Mouse (Mus musculus): ENCODE measurements around the gene Hnrnpr. TPM values are rescaled to one million over a fixed set of nuclear protein-coding genes. Genes with fewer than 3 reads are reported as not detected.

The Hnrnpr gene
- polyA plus RNA-seq, 1 experiment from 2014 or later: 84.7 TPM

DNA sequence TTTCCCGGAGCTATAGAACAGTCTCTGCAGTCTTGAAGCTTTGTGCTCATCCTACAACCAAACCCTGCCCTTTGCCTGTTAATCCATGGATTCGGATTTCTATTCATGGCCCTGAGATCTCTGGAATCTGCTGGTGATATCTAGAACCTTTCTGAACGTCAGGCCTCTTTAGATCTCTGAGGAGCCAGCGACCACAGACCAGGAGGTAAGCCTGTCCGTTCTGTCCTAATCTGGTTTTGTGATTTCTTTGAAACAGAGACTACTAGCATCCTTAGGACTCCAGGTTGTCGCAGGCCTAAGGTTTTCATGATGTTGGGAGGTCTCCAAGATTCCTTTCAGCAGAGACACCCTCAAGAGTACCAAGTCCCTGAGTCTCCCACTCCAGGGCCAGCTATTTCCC, 25.9 kb upstream of the Hnrnpr start:
- ATAC-seq: no peak
- peaks cover 7% of the 10 kb centered on the region; the same call in 1 of the 2 replicates for H3K9me3 ChIP-seq (replicated peaks)
- H3K9ac ChIP-seq: peak overlapping the region; percentile 70
- 43% methylated on average over 6 of the region's 6 CpGs for WGBS (ENCODE audit: insufficient replicate concordance)
- H3K27ac ChIP-seq: peak overlapping the region; percentile 59; the same call in 1 of the 2 replicates
- peak overlapping the region; percentile 87 for H3K4me2 ChIP-seq
- peaks cover 16% of the 10 kb centered on the region for H3K27me3 ChIP-seq (replicated peaks)
- peaks cover 28% of the 10 kb centered on the region for H3K36me3 ChIP-seq
- peak overlapping the region; percentile 69 for H3K4me3 ChIP-seq
- H3K4me1 ChIP-seq: peaks cover 27% of the 10 kb centered on the region

DNA sequence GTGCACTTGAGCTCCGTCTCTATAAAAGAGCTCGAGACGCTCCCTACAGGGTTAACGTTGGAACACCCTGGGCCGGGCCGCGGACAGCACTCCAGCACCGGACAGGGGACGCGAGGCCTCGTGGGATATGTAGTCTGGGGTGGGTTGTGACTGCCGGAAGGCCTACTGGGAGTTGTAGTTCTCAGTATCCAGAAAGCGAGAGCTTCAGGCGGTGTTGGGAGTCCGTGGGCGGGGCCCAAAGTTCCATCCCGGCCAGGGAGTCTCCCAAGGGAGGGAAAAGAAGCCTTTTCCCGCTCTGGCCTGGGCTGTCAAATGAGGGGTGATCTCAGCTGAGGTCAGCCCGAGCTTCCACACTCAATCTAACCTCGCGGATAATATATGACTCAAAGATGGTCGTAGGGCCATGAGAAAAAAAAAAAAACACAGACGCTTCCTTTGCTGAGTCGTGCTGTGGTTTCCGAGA, 25.4 kb upstream of the Hnrnpr start:
- WGBS (ENCODE audit: insufficient replicate concordance): under 1% methylated on average over 25 of the region's 25 CpGs
- peak; percentile 94 for ATAC-seq

DNA sequence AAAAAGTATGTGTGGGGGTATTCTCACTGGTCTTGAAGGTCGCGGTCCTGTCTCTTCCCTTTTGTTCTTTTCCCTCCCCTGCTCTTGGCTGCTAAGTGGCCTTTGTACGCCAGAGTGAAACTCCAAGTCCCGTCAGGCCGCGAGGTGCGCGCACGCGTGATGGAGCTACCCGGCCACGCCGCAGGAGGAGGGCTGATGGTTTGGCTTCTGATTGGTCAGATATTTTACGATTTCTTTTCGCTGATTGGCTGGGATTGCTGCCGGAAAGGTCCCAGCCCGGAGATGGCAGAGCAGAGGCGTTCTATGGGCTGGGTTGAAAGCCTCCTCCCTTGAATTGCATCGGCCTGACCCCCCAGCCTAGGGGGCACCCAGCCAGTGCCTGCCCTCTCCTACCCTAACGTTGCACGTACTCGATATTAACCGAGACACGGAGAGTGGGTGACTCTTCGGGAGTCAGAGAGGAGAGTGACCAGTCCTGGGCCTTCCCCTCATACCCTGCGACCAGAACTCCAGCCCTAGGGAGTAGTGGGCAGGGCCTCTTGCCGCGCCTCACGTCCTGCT, 24.9 kb upstream of the Hnrnpr start:
- under 1% methylated on average over 29 of the region's 29 CpGs for WGBS (ENCODE audit: insufficient replicate concordance)
- ATAC-seq: peak; percentile 89
- H3K27me3 ChIP-seq (replicated peaks): peaks cover 11% of the 10 kb centered on the region
- H3K4me3 ChIP-seq: peak overlapping the region; percentile 69
- H3K9me3 ChIP-seq (replicated peaks): peaks cover 16% of the 10 kb centered on the region
- H3K9ac ChIP-seq: peak overlapping the region; percentile 70
- H3K36me3 ChIP-seq: peaks cover 38% of the 10 kb centered on the region
- H3K27ac ChIP-seq: peak overlapping the region; percentile 65
- H3K4me2 ChIP-seq: peak overlapping the region; percentile 87
- peaks cover 27% of the 10 kb centered on the region for H3K4me1 ChIP-seq

More for the DNA sequence above, 25.4 kb upstream of the Hnrnpr start:
- Histone ChIP-seq H3K9ac (peak overlapping the region; percentile 70), H3K4me2 (peak overlapping the region; percentile 87), H3K9me3 (replicated peaks) (peaks cover 12% of the 10 kb centered on the region), H3K4me1 (peaks cover 27% of the 10 kb centered on the region), H3K36me3 (peaks cover 33% of the 10 kb centered on the region), H3K27me3 (replicated peaks) (peaks cover 16% of the 10 kb centered on the region), H3K27ac (peak overlapping the region; percentile 65), H3K4me3 (peak overlapping the region; percentile 69)

DNA sequence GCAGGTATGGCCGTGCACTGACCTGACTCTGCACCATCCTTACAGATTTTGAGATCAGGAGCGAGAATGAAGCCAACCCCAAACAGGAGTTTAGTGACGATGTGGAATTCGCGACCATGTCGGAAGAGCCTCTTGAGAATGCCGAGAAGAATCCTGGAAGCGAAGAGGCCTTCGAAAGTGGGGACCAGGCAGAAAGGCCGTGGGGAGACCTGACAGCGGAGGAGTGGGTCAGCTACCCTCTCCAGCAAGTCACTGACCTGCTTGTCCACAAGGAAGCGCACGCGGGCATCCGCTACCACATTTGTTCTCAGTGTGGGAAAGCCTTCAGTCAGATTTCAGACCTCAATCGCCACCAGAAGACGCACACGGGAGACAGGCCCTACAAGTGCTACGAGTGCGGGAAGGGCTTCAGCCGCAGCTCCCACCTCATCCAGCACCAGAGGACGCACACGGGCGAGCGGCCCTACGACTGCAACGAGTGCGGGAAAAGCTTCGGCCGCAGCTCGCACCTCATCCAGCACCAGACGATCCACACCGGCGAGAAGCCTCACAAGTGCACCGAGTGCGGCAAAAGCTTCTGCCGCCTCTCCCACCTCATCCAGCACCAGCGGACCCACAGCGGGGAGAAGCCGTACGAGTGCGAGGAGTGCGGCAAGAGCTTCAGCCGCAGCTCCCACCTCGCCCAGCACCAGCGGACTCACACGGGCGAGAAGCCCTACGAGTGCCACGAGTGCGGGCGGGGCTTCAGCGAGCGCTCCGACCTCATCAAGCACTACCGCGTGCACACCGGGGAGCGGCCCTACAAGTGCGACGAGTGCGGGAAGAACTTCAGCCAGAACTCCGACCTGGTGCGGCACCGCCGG, 20.6 kb upstream of the Hnrnpr start:
- Histone ChIP-seq H3K4me2 (no peak overlapping the region), H3K4me1 (peaks cover 10% of the 10 kb centered on the region), H3K9ac (no peak overlapping the region), H3K27ac (no peak overlapping the region), H3K36me3 (peaks cover 64% of the 10 kb centered on the region), H3K9me3 (replicated peaks) (peaks cover 16% of the 10 kb centered on the region), H3K4me3 (no peak overlapping the region), H3K27me3 (replicated peaks) (no peaks in the 10 kb centered on the region)
- 82% methylated on average over 66 of the region's 66 CpGs for WGBS (ENCODE audit: insufficient replicate concordance)
- no peak for ATAC-seq

DNA sequence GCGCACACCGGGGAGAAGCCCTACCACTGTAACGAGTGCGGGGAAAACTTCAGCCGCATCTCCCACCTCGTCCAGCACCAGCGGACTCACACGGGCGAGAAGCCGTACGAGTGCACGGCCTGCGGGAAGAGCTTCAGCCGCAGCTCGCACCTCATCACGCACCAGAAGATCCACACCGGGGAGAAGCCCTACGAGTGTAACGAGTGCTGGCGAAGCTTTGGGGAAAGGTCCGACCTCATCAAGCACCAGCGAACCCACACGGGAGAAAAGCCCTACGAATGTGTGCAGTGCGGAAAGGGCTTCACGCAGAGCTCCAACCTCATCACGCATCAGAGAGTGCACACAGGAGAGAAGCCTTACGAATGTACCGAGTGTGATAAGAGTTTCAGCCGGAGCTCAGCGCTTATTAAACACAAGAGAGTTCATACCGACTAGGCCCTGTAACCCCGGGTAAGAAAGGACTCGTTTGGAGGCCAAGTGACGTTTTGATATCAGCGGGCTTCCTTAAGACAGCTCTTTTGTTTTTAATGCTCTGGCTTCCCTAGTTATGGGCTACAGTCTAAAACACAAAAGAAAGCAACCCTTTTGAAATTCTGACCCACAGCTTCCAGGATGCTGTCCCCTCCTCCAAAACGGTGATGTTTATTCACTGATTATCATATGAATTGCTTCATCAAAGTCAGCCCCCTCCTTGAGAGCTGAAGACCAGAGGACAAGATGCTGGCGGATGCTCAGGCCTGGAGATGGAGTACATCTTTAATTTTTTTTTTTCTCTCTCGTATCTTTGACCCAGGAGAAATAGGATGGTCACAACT, 19.8 kb upstream of the Hnrnpr start:
- Histone ChIP-seq H3K9ac (no peak overlapping the region), H3K4me3 (no peak overlapping the region), H3K4me2 (no peak overlapping the region), H3K27ac (no peak overlapping the region), H3K36me3 (peaks cover 64% of the 10 kb centered on the region), H3K27me3 (replicated peaks) (no peaks in the 10 kb centered on the region), H3K9me3 (replicated peaks) (peaks cover 16% of the 10 kb centered on the region), H3K4me1 (peaks cover 11% of the 10 kb centered on the region)
- 84% methylated on average over 39 of the region's 39 CpGs for whole genome bisulfite sequencing (ENCODE audit: insufficient replicate concordance)
- ATAC-seq: no peak

DNA sequence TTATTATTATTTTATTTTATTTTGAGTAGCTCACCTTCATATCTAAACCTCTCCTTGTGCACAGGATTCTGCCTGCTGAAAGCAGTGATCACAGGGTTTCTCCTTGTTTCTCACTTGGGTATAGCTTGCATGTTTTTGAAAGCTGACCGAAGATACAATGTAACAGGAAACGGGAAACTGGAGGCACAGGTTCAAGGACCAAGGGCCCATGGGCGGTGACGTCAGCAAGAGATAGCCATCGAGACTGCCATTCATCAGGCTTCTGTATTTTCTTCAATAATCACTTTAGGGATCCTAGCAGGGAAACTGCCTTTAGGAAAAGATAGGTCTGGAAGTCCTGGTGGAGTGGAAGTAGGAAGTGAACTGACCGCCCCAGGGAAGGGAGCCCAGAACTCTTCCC, 19.1 kb upstream of the Hnrnpr start:
- Histone ChIP-seq H3K27ac (no peak overlapping the region), H3K4me3 (no peak overlapping the region), H3K27me3 (replicated peaks) (peaks cover 5% of the 10 kb centered on the region; the same call in 1 of the 2 replicates), H3K4me1 (peaks cover 11% of the 10 kb centered on the region), H3K36me3 (peaks cover 64% of the 10 kb centered on the region), H3K9ac (no peak overlapping the region), H3K4me2 (no peak overlapping the region), H3K9me3 (replicated peaks) (peaks cover 16% of the 10 kb centered on the region)
- ATAC-seq: no peak
- WGBS (ENCODE audit: insufficient replicate concordance): 85% methylated on average over 6 of the region's 6 CpGs

DNA sequence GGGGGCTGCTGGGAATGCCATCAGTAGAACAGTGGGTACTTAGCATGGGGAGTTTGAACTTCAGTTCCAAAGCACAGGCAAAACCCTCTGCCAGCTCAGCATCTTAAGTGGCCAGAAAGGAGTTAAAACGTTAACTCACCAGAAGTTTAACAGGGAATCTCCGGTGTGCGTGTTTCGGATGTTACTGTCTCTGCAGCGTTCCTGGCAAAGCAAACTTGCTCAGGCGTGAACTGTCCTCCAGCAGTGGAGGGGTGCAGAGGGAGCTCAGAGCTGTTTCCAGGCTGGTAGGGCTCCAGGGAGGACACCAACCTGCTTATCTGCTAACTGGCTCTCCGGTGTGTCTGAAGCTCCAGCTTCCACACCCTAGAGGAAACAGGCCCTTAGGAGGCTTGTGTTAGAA, 14.8 kb upstream of the Hnrnpr start:
- H3K9me3 ChIP-seq (replicated peaks): no peaks in the 10 kb centered on the region
- peaks cover 6% of the 10 kb centered on the region; the same call in 1 of the 2 replicates for H3K4me1 ChIP-seq
- H3K4me3 ChIP-seq: no peak overlapping the region
- H3K36me3 ChIP-seq: peaks cover 26% of the 10 kb centered on the region
- H3K4me2 ChIP-seq: no peak overlapping the region
- WGBS (ENCODE audit: insufficient replicate concordance): 59% methylated on average over 7 of the region's 7 CpGs
- no peak for ATAC-seq
- H3K27me3 ChIP-seq (replicated peaks): peaks cover 23% of the 10 kb centered on the region; the same call in 1 of the 2 replicates
- no peak overlapping the region for H3K9ac ChIP-seq
- no peak overlapping the region for H3K27ac ChIP-seq

DNA sequence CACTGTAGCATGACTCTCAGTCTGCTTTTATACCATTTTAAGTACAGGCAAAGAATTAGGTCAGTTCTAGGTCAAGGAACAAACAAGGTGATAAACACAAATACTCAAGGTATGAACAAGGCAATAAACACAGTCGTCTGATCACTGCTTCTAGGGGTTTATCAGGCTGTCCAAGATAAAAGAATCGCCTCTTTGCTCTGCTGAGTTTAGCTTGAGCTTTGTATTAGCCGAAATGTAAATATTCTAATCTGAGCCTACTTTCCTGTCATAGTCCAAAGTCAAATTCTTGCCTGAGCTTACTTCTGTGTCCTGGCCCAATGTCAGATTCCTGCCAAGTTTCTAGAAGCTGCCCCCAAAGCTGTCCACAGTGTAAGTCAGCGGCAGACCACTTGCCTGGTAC, 8.3 kb upstream of the Hnrnpr start:
- H3K27ac ChIP-seq: no peak overlapping the region
- H3K9ac ChIP-seq: no peak overlapping the region
- H3K4me1 ChIP-seq: no peaks in the 10 kb centered on the region
- ATAC-seq: no peak
- peaks cover 61% of the 10 kb centered on the region for H3K27me3 ChIP-seq (replicated peaks)
- H3K4me2 ChIP-seq: no peak overlapping the region
- no peak overlapping the region for H3K4me3 ChIP-seq
- WGBS (ENCODE audit: insufficient replicate concordance): 54% methylated on average over 4 of the region's 4 CpGs
- no peaks in the 10 kb centered on the region for H3K36me3 ChIP-seq
- no peaks in the 10 kb centered on the region for H3K9me3 ChIP-seq (replicated peaks)

DNA sequence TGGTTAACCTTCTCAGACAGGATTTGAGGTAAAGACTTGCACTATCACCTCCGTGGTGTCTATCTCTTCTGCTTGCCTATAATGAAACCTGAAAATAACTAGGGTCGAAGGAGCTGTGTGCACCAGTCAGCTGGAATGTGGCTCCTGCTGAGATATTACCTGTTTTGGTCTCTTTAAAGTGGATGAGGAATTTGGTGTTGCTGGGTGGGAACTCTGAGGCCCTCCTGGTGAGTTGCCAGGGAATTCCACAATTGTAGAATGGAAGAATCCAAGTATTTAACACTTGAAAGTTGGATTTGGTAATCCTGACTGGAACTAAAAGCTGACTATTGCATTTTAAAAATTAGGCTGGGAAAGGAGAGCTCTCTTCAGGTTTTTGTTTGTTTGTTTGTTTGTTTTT, 6.6 kb upstream of the Hnrnpr start:
- Histone ChIP-seq H3K36me3 (no peaks in the 10 kb centered on the region), H3K27me3 (replicated peaks) (peaks cover 50% of the 10 kb centered on the region), H3K9me3 (replicated peaks) (no peaks in the 10 kb centered on the region), H3K4me3 (no peak overlapping the region), H3K27ac (no peak overlapping the region), H3K4me2 (no peak overlapping the region), H3K9ac (no peak overlapping the region), H3K4me1 (peaks cover 6% of the 10 kb centered on the region)
- ATAC-seq: no peak
- WGBS (ENCODE audit: insufficient replicate concordance): 27% methylated on average over 2 of the region's 2 CpGs

DNA sequence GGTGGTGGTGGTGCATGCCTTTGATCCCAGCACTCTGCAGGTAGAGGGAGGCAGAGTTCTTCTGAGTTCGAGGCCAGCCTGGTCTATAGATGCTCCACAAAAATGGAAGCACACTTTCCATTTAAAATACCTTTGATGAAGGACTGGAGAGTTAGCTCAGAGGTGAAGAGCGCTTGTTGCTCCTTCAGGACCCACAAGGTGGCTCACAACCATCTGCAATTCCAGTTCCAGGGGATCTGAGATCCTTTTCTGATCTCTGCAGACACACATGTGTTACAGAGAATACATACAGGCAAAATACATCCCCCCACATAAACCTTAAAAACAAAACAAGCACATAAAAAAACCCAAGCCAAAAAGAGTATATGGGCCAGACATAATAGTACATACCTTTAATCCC, 2.4 kb upstream of the Hnrnpr start:
- no peak overlapping the region for H3K27ac ChIP-seq
- H3K4me3 ChIP-seq: no peak overlapping the region
- peaks cover 31% of the 10 kb centered on the region for H3K27me3 ChIP-seq (replicated peaks)
- peaks cover 31% of the 10 kb centered on the region for H3K4me1 ChIP-seq
- H3K9me3 ChIP-seq (replicated peaks): no peaks in the 10 kb centered on the region
- H3K36me3 ChIP-seq: no peaks in the 10 kb centered on the region
- H3K9ac ChIP-seq: no peak overlapping the region
- no peak for ATAC-seq
- no peak overlapping the region for H3K4me2 ChIP-seq
- 64% methylated on average over 2 of the region's 2 CpGs for WGBS (ENCODE audit: insufficient replicate concordance)

DNA sequence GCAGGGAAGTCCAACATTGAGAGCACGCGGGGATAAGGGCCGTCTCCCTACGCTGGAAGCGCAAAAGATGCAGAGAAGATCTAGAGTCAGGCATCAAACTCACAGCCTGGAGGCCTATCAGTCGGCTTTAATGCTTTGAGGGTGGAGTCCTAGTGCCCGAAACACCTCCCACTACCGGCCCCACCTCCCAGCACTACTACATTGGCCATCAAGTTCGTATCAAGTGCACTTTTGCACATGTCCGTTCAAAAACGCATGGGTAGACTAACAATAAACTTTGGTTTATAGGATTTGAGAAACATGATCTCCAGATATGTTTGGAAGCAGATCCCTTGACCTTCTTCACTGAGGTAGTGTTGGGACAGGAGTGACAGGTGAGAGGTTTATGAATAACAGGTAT, 962 bp upstream of the Hnrnpr start:
- peak overlapping the region; percentile 98 for H3K4me3 ChIP-seq
- ATAC-seq: peak; percentile 61
- no peaks in the 10 kb centered on the region for H3K9me3 ChIP-seq (replicated peaks)
- 3% methylated on average over 11 of the region's 11 CpGs for WGBS (ENCODE audit: insufficient replicate concordance)
- H3K27me3 ChIP-seq (replicated peaks): peaks cover 19% of the 10 kb centered on the region
- peak overlapping the region; percentile 85 for H3K4me2 ChIP-seq
- H3K4me1 ChIP-seq: peaks cover 42% of the 10 kb centered on the region
- H3K36me3 ChIP-seq: peaks cover 6% of the 10 kb centered on the region; the same call in 1 of the 2 replicates
- peak overlapping the region; percentile 100 for H3K9ac ChIP-seq
- peak overlapping the region; percentile 99 for H3K27ac ChIP-seq
